Mouse (Mus musculus) embryo, embryonic 11.5 days (tissue): ENCODE data around the gene Jpt1.
"Not testable (repeated sequence)": the region's sequence is repeated elsewhere in the genome, so short reads cannot be mapped to it uniquely, and the experiment has no call there.

Experiments
- DNase-seq: peaks from one replicate; pipeline ENCODE4 v3.0.0-alpha.2; 2012; ENCODE audit warnings: low read depth, low spot score

Jpt1 gene

GRCm38 (mm10) chr11:115512407-115513183 is 1.6 kb downstream of the Jpt1 start:
- DNase-seq = no peak

- DNase-seq = no peak
Measured at GRCm38 (mm10) chr11:115512004-115512403, 2.2 kb downstream of the Jpt1 start.

GRCm38 (mm10) chr11:115511121-115511520 is 3.1 kb downstream of the Jpt1 start:
- DNase-seq = no peak

- DNase-seq = no peak
Measured at GRCm38 (mm10) chr11:115510507-115510888, 3.7 kb downstream of the Jpt1 start.

GRCm38 (mm10) chr11:115509773-115510506 is 4.2 kb downstream of the Jpt1 start:
- DNase-seq = no peak

GRCm38 (mm10) chr11:115508061-115508460 is 6.1 kb downstream of the Jpt1 start:
- DNase-seq = no peak

GRCm38 (mm10) chr11:115506586-115506985 is 7.6 kb downstream of the Jpt1 start:
- DNase-seq = no peak

- no peak for DNase-seq
Measured at GRCm38 (mm10) chr11:115502636-115503035, 11.6 kb downstream of the Jpt1 start.

GRCm38 (mm10) chr11:115496559-115496958 is 17.6 kb downstream of the Jpt1 start:
- not testable (repeated sequence) for DNase-seq

- no peak for DNase-seq
Measured at GRCm38 (mm10) chr11:115492387-115492786, 21.8 kb downstream of the Jpt1 start.

- DNase-seq = peak; percentile 55
Measured at GRCm38 (mm10) chr11:115491356-115492083, 22.7 kb downstream of the Jpt1 start, which contains the start of gene Nt5c. Gene Nt5c, minus strand, starts transcription at chr11:115491862.

GRCm38 (mm10) chr11:115490441-115491355 is 23.5 kb downstream of the Jpt1 start:
- DNase-seq = no peak

- no peak for DNase-seq
Measured at GRCm38 (mm10) chr11:115488551-115489104, 25.6 kb downstream of the Jpt1 start.

GRCm38 (mm10) chr11:115485155-115485554 is 29.0 kb downstream of the Jpt1 start:
- DNase-seq = no peak

GRCm38 (mm10) chr11:115483726-115484125 is 30.5 kb downstream of the Jpt1 start:
- peak; percentile 67 for DNase-seq

GRCm38 (mm10) chr11:115483278-115483677 is 30.9 kb downstream of the Jpt1 start:
- no peak for DNase-seq

GRCm38 (mm10) chr11:115481553-115482259 is 32.5 kb downstream of the Jpt1 start:
- DNase-seq = no peak

- no peak for DNase-seq
Measured at GRCm38 (mm10) chr11:115478296-115478938, 35.8 kb downstream of the Jpt1 start.

GRCm38 (mm10) chr11:115477388-115477787 is 36.8 kb downstream of the Jpt1 start:
- DNase-seq = not testable (repeated sequence)

GRCm38 (mm10) chr11:115476630-115477029 is 37.6 kb downstream of the Jpt1 start:
- DNase-seq = not testable (repeated sequence)
